Mouse (Mus musculus) frontal cortex, postnatal 10 days (tissue): ENCODE results near the gene Pik3r4.
"Not testable (repeated sequence)": the region's sequence is repeated elsewhere in the genome, so short reads cannot be mapped to it uniquely, and the experiment has no call there.

Source experiments
- DNase-seq, 2 experiments: peaks; one replicate each; pipeline ENCODE4 v3.0.0; 2022; ENCODE audit warnings: low spot score in 2 of 2, mixed read lengths in 1 of 2

Pik3r4 gene

DNA sequence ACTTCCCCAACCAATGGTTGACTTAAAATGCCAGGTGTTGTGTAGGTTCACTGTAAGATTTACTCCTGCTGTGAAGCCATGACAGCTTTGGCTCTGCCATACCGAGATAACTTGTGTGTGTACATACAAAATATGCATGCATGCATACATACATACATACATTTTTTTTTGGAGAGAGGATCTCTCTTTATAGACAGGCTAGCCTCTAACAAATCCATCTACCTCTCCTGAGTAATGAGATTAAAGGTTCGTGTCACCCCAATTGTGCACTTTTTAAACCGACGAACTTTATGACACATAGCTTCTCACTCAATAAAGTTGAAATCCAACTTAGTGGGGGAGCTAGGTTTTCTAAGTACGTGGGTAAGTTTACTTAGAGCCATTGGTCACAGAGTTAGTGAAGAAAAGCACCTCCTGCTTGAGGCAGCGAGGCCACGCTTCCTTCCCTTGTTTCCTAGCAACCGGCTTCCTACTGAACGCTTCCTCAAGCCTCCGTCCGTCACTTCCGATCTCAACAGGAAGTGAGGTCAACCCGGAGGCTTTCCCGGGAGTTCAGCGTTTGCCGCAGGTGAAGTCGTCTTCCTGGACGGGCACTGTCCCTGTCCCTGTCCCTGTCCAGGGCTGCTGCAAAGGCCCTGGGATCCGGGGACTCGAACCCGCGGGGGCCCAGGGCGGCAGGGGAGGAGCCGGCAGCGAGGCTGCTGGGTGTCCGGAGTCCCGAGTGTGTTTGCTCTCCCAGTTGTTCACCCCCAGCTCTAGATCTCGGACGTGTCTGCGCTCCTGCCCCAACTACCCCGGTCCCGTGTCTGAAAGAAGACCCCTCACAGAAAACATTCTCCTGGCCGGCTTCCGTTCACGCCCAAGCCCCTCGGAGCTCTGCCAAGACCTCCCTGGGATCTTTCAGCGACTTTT, at the start of gene Pik3r4:
Gene Pik3r4 (plus strand): TSS at position 519 of the 912 bp plus-strand sequence.
- peak; percentile 73 to 81 for DNase-seq

- no peak for DNase-seq
Observed at GRCm38 (mm10) chr9:105598906-105599305, 43.9 kb upstream of the Pik3r4 start.

DNA sequence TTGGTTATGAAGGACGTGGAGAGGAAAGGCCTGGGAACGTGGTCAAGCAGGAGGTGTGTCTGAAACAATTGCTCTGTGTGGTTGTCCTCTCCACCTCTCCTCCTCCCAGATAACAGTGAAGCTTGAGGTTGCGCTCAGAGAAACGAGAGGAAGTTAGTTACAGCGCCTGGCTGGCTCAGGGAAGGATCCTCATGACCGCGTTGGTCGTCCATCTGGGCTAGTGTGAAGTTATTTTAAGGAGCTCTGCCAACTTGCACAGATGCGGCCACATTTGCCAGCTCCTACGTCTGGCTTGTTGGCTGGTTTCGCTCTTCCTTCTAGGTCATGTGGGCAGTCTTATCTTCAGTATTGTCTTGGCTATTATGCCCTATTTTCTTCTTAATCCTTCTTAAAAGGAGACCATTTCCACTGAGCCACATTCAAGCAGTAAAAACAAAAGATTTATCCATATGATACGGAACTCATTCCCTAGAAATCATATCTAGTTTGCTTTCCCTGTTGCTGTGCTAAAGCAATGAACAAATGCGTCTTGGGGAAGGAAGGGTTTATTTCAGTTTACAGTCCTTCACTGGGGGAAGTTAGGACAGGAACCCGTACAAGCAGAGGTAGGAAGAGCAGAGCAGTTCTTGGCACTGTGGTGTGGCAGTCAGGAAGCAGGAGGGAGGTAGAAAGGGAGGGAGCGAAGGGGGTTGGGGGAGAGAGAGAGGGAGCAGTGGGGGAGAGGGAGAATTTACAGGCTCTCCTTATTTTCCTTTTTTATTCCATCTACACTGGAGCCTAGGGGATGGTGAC, 30.6 kb upstream of the Pik3r4 start:
- DNase-seq, result peak; percentile 24 to 31

DNA sequence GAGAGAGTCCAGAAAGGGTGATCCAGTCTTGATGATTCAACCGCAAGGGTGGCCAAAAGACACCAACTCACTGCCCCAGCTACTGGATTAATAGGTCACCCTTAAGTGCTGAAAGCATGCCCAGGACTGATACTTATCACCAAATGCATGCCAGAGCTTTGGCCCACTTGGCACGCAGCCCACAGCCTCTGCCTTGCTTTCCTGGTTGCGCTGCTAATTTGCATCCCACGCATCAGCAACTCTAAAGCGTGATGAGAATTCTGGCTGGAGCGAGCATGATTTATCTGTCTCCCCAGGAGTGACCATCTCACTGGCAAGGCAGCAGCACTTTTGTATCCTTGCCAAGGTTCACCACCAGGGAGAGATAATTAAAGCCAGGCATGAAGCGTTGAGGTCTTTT, 29.9 kb upstream of the Pik3r4 start:
- DNase-seq, result no peak

- no peak for DNase-seq
Observed at GRCm38 (mm10) chr9:105615952-105616351, 26.8 kb upstream of the Pik3r4 start.

DNA sequence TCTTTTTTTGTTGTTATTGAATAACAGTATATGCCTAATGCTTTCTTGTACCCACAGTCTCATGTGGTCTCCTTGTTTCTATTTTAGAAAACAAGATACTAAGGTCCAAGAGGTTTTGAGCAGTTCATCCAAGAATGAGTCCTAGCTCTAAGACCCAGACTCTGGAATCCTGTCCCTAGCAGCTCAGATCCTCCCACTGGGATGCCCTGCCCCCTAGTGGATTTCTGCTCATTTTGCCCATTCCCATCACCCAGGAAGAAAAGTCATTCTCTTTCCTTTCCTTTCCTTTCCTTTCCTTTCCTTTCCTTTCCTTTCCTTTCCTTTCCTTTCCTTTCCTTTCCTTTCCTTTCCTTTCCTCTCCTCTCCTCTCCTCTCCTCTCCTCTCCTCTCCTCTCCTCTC, 25.5 kb upstream of the Pik3r4 start:
- peak in 1 of 2 experiments; percentile 43 for DNase-seq

DNA sequence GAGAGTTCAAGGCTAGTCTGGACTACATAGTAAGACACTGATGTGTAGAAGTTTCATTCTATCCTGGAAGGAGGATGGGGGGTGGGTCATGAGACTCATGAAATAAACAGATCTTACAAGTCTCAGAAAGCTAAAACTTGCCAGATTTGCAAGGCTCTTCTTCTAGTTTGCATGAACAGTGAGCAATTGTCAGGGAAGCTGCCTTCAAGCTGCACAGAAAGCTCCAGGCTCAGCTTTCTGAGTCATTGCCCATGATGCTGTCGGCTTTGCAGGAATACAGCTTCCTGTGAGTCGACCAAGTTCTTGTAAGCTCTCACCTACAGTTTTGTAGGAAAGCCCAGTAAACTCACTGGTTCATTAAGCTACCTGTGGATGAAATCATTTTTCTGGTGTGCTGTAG, 8.8 kb upstream of the Pik3r4 start:
- DNase-seq, result no peak

GRCm38 (mm10) chr9:105641377-105641776, 1.4 kb upstream of the Pik3r4 start:
- DNase-seq, result not testable (repeated sequence)

GRCm38 (mm10) chr9:105656189-105656588, 13.4 kb downstream of the Pik3r4 start:
- DNase-seq, result no peak

GRCm38 (mm10) chr9:105658216-105658615, 15.4 kb downstream of the Pik3r4 start:
- no peak for DNase-seq

GRCm38 (mm10) chr9:105659877-105660276, 17.1 kb downstream of the Pik3r4 start:
- no peak for DNase-seq

GRCm38 (mm10) chr9:105665269-105665668, 22.5 kb downstream of the Pik3r4 start:
- DNase-seq, result no peak

DNA sequence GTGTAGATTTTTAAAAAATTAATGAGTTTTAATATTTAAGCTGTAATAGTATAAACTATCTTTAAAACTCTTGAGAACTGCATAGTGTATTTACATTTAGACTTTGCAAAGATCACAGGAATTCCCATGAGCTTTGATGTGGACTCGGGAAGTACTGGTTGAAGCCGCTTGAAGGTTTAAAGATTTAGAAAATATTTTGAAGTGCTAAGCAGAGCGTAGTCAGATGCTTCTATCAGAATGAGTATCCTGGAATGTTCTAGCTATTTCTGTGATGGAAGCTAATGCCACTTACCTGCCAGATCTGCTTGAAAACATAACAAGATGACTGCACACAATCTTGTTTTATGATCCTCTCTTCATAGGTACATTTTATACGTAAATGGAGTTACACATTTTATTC, 28.1 kb downstream of the Pik3r4 start:
- no peak for DNase-seq

DNA sequence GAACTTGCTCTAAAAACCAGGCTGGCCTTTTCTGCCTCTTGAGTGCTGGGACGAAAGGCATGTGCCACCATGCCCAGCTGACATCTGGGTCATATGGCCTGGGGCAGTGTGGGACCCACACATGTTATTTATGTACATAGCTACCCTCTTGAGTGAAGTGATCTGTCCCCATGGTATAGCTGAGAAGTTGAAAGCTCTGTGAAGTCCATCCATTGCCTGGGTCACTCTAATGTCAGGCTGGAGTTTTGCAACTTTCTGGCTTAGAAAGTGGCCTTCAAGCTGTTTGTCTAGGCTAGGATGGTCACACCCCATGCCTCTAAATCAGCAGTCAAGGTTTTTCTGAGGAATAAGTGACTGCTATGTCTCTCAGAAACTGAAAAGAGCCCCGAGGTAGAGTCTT, 29.3 kb downstream of the Pik3r4 start:
- DNase-seq, result no peak

GRCm38 (mm10) chr9:105675941-105676340, 33.2 kb downstream of the Pik3r4 start:
- DNase-seq, result no peak

- DNase-seq, result no peak
Observed at GRCm38 (mm10) chr9:105681386-105681785, 38.6 kb downstream of the Pik3r4 start.

- no peak for DNase-seq
Observed at GRCm38 (mm10) chr9:105684549-105685165, 41.9 kb downstream of the Pik3r4 start.

GRCm38 (mm10) chr9:105689485-105689884, 46.7 kb downstream of the Pik3r4 start:
- no peak for DNase-seq

DNA sequence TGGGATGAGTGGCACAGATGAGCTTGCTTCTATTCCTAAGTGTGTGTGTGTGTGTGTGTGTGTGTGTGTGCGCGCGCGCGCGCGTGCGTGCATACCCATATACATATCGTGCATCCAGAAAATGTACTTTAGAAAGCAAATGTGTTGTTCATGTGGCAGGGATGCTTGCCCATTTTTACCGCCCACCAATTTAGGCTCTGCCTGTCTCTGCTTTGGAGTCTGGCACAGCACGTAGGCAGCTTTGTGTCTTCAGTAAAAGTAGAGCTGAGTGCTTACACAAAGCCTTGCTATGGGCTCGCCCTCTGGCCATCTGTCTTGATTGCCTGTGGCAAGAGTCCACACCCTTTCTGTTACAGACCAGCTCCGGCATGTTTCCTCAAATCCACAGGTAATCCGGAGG, 49.7 kb downstream of the Pik3r4 start:
- peak; percentile 49 to 76 for DNase-seq

GRCm38 (mm10) chr9:105693056-105693455, 50.3 kb downstream of the Pik3r4 start:
- DNase-seq, result no peak

DNA sequence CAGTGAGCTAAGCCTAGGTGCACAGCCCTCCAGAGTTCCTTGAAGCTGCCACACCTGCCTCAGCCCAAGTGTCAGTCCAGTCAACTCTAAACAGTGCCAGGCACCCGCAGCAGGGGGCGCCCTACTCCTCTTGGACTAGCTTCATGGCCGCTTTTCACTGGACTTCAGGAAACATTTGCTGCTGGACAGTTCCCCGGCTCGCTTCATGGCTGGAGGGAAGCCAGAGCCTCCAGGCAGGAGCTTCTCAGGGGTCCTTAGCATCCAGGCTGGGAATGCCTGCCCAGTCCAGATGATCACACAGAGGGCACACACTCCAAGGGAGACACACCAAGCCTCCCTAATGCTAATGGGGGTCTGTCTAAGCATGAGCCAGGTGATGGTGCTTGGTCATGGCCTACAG, 51.1 kb downstream of the Pik3r4 start:
- DNase-seq, result peak in 1 of 2 experiments; percentile 58
